Mouse (Mus musculus) CH12.LX (cell line): ENCODE measurements at regions not wholly inside any gene's neighbourhood (a gene's known extent, or its start where the extent isn't known, plus 50 kb on each side); places are given as distances from the start of the nearest gene placed in this dataset.

ENCODE experiments used
- DNase-seq: peaks from one replicate; pipeline ENCODE4 v3.0.0-alpha.2; 2013; ENCODE audit errors: extremely low read depth
- H3K27ac ChIP-seq: 2 replicates; pipeline ENCODE4 v1.5.1; 2012; ENCODE audit warnings: low read depth, mild to moderate bottlenecking, control low read depth, moderate library complexity; ENCODE audit not compliant: insufficient read depth
- H3K27me3 ChIP-seq: replicated peaks from 2 replicates; pipeline ENCODE3; 2012; ENCODE audit warnings: inconsistent platforms
- H3K36me3 ChIP-seq, 2 experiments: replicated peaks in 1 of 2; 2 replicates each; pipeline versions ENCODE3 to v1.6.1; 2012; ENCODE audit warnings: inconsistent platforms in 1 of 2, low read length in 1 of 2, mild to moderate bottlenecking in 1 of 2, mixed read lengths in 1 of 2, moderate library complexity in 1 of 2; ENCODE audit not compliant: control insufficient read depth in 1 of 2, insufficient read depth in 1 of 2
- H3K4me1 ChIP-seq, 2 experiments: 2 replicates each; pipeline ENCODE4 v1.6.1; 2012; ENCODE audit warnings: inconsistent platforms in 1 of 2, moderate library complexity in 1 of 2; ENCODE audit not compliant: insufficient read depth in 2 of 2, control insufficient read depth in 1 of 2
- H3K4me2 ChIP-seq: 2 replicates; pipeline ENCODE4 v1.6.1; 2012; ENCODE audit warnings: low read depth, mild to moderate bottlenecking, control low read depth; ENCODE audit not compliant: poor library complexity, insufficient read depth, severe bottlenecking
- H3K4me3 ChIP-seq, 3 experiments: fragments of 150-350 bp in 1 of 3; sonication (generic) in 1 of 3; replicated peaks in 1 of 3; 2 replicates each; pipeline versions ENCODE3 to v1.5.1; 2011 to 2012; ENCODE audit warnings: low read depth in 2 of 3, low read length in 2 of 3, mild to moderate bottlenecking in 2 of 3, moderate library complexity in 2 of 3, control low read depth in 1 of 3, improper control_type of control experiment in 1 of 3, inconsistent platforms in 1 of 3, mixed read lengths in 1 of 3; ENCODE audit not compliant: poor library complexity in 1 of 3
- H3K79me2 ChIP-seq: replicated peaks from 2 replicates; pipeline ENCODE4 v1.6.1; 2012; ENCODE audit warnings: mild to moderate bottlenecking, moderate library complexity; ENCODE audit not compliant: control insufficient read depth, poor library complexity, insufficient read depth, severe bottlenecking; ENCODE audit errors: extremely low read depth
- H3K9ac ChIP-seq: 2 replicates; pipeline ENCODE4 v1.6.1; 2012; ENCODE audit warnings: low read depth, mild to moderate bottlenecking, control low read depth, moderate library complexity; ENCODE audit not compliant: insufficient read depth
- H3K9me3 ChIP-seq: replicated peaks from 2 replicates; pipeline ENCODE3; 2012; ENCODE audit warnings: low read length, inconsistent platforms, mixed read lengths
- BHLHE40 ChIP-seq: IDR thresholded peaks from 2 replicates; pipeline ENCODE4 v1.6.1; 2011; ENCODE audit warnings: mild to moderate bottlenecking, low read depth, low read length, improper control_type of control experiment
- CHD1 ChIP-seq: IDR thresholded peaks from 2 replicates; pipeline ENCODE4 v1.6.1; 2012; ENCODE audit warnings: low read depth, low read length, improper control_type of control experiment, inconsistent platforms
- CHD2 ChIP-seq: IDR thresholded peaks from 2 replicates; pipeline ENCODE4 v1.6.1; 2011; ENCODE audit warnings: low read length, improper control_type of control experiment
- CTCF ChIP-seq, 2 experiments: IDR thresholded peaks in 1 of 2; conservative IDR thresholded peaks in 1 of 2; 2 replicates each; pipeline ENCODE4 v1.5.1; 2011 to 2012; ENCODE audit warnings: low read depth in 2 of 2, low read length in 2 of 2, improper control_type of control experiment in 1 of 2, inconsistent platforms in 1 of 2, mild to moderate bottlenecking in 1 of 2, moderate library complexity in 1 of 2
- ELF1 ChIP-seq: IDR thresholded peaks from 2 replicates; pipeline ENCODE4 v1.6.1; 2014; ENCODE audit warnings: low read depth, mild to moderate bottlenecking, inconsistent platforms, low read length, improper control_type of control experiment
- EP300 ChIP-seq: IDR thresholded peaks from 2 replicates; pipeline ENCODE4 v1.6.1; 2011; ENCODE audit warnings: low read length, improper control_type of control experiment
- GABPA ChIP-seq: IDR thresholded peaks from 2 replicates; pipeline ENCODE4 v1.6.1; 2012; ENCODE audit warnings: low read depth, low read length, improper control_type of control experiment, inconsistent platforms; ENCODE audit not compliant: insufficient replicate concordance
- HCFC1 ChIP-seq: IDR thresholded peaks from 2 replicates; pipeline ENCODE4 v1.6.1; 2012; ENCODE audit warnings: low read depth, mild to moderate bottlenecking, inconsistent platforms, low read length, improper control_type of control experiment
- IRF4 ChIP-seq: IDR thresholded peaks from 2 replicates; pipeline ENCODE4 v1.6.1; 2014; ENCODE audit warnings: low read depth, mild to moderate bottlenecking, inconsistent platforms, low read length, improper control_type of control experiment
- JUN ChIP-seq: IDR thresholded peaks from 2 replicates; pipeline ENCODE4 v1.6.1; 2011; ENCODE audit warnings: low read depth, mild to moderate bottlenecking, low read length, improper control_type of control experiment, moderate library complexity; ENCODE audit not compliant: insufficient read depth
- KAT2A ChIP-seq: IDR thresholded peaks from 2 replicates; pipeline ENCODE4 v1.6.1; 2012; ENCODE audit warnings: low read length, improper control_type of control experiment, inconsistent platforms; ENCODE audit not compliant: insufficient replicate concordance
- MAFK ChIP-seq: IDR thresholded peaks from 2 replicates; pipeline ENCODE4 v1.6.1; 2011; ENCODE audit warnings: low read length, improper control_type of control experiment; ENCODE audit not compliant: insufficient replicate concordance
- MAX ChIP-seq: IDR thresholded peaks from 2 replicates; pipeline ENCODE4 v1.6.1; 2011; ENCODE audit warnings: low read length, improper control_type of control experiment
- MAZ ChIP-seq: IDR thresholded peaks from 2 replicates; pipeline ENCODE4 v1.6.1; 2012; ENCODE audit warnings: low read depth, mild to moderate bottlenecking, inconsistent platforms, low read length, improper control_type of control experiment, moderate library complexity
- MEF2A ChIP-seq: IDR thresholded peaks from 2 replicates; pipeline ENCODE4 v1.6.1; 2014; ENCODE audit warnings: low read depth, mild to moderate bottlenecking, inconsistent platforms, low read length, improper control_type of control experiment, borderline replicate concordance
- MXI1 ChIP-seq: IDR thresholded peaks from 2 replicates; pipeline ENCODE4 v1.6.1; 2011; ENCODE audit warnings: mild to moderate bottlenecking, low read depth, low read length, improper control_type of control experiment
- MYC ChIP-seq: IDR thresholded peaks from 2 replicates; pipeline ENCODE4 v1.6.1; 2011; ENCODE audit warnings: low read depth, mild to moderate bottlenecking, improper control_type of control experiment, low read length
- NRF1 ChIP-seq: IDR thresholded peaks from 2 replicates; pipeline ENCODE4 v1.6.1; 2014; ENCODE audit warnings: low read depth, mild to moderate bottlenecking, inconsistent platforms, low read length, improper control_type of control experiment, moderate library complexity
- RCOR1 ChIP-seq: conservative IDR thresholded peaks from 2 replicates; pipeline ENCODE4 v1.6.1; 2012; ENCODE audit warnings: low read depth, mild to moderate bottlenecking, inconsistent platforms, low read length, improper control_type of control experiment
- SMC3 ChIP-seq: IDR thresholded peaks from 2 replicates; pipeline ENCODE4 v1.6.1; 2011; ENCODE audit warnings: low read depth, low read length, improper control_type of control experiment
- TBP ChIP-seq: conservative IDR thresholded peaks from 2 replicates; pipeline ENCODE4 v1.6.1; 2011; ENCODE audit warnings: low read depth, low read length, improper control_type of control experiment
- TCF12 ChIP-seq: IDR thresholded peaks from 2 replicates; pipeline ENCODE4 v1.6.1; 2014; ENCODE audit warnings: low read depth, mild to moderate bottlenecking, inconsistent platforms, low read length, improper control_type of control experiment
- UBTF ChIP-seq: IDR thresholded peaks from 2 replicates; pipeline ENCODE4 v1.6.1; 2012; ENCODE audit warnings: low read depth, mild to moderate bottlenecking, inconsistent platforms, low read length, improper control_type of control experiment, moderate library complexity
- USF2 ChIP-seq: conservative IDR thresholded peaks from 2 replicates; pipeline ENCODE4 v1.6.1; 2011; ENCODE audit warnings: low read depth, low read length, improper control_type of control experiment
- ZC3H11A ChIP-seq: IDR thresholded peaks from 2 replicates; pipeline ENCODE4 v1.6.1; 2012; ENCODE audit warnings: low read depth, mild to moderate bottlenecking, inconsistent platforms, low read length, improper control_type of control experiment
- ZKSCAN1 ChIP-seq: IDR thresholded peaks from 2 replicates; pipeline ENCODE4 v1.6.1; 2012; ENCODE audit warnings: low read depth, inconsistent platforms, low read length, improper control_type of control experiment, borderline replicate concordance
- ZMIZ1 ChIP-seq: IDR thresholded peaks from 2 replicates; pipeline ENCODE4 v1.6.1; 2012; ENCODE audit warnings: low read depth, mild to moderate bottlenecking, inconsistent platforms, low read length, improper control_type of control experiment
- dilution Hi-C: fragments of 300-500 bp; cut with MboI; formaldehyde crosslinking; loops from 2 replicates; pipeline ENCODE4 v1.14.3; 2020; ENCODE audit warnings: low sequenced_read_pairs; ENCODE audit not compliant: extremely low pct_unique_long_range_greater_than_20kb, extremely low pct_ligation_motif_present
- in situ Hi-C: fragments of 300-500 bp; cut with MboI; formaldehyde crosslinking; loops from 3 replicates; pipeline ENCODE4 v1.14.3; 2019; ENCODE audit warnings: low sequenced_read_pairs, low pct_ligation_motif_present, low pct_unique_long_range_greater_than_20kb, mixed read lengths

GRCm38 (mm10) chr9:90999178-90999577 lies 363.0 kb upstream of the Zic4 start:
- Histone ChIP-seq H3K4me3 (no peak overlapping the region), H3K27me3 (no peaks in the 10 kb centered on the region), H3K27ac (no peak overlapping the region), H3K36me3 (no peaks in the 10 kb centered on the region), H3K9me3 (no peaks in the 10 kb centered on the region), H3K9ac (no peak overlapping the region), H3K79me2 (no peaks in the 10 kb centered on the region), H3K4me2 (no peak overlapping the region), H3K4me1 (no peaks in the 10 kb centered on the region)
- dilution Hi-C loops (no loop called here), in situ Hi-C loops (no loop called here)
- no peak for TF ChIP-seq RCOR1
- no peak for TF ChIP-seq JUN
- TF ChIP-seq MAFK, result peak; percentile 81
- no peak for TF ChIP-seq HCFC1
- DNase-seq, result no peak

- Histone ChIP-seq H3K9me3 (no peaks in the 10 kb centered on the region), H3K79me2 (no peaks in the 10 kb centered on the region), H3K36me3 (no peaks in the 10 kb centered on the region), H3K4me3 (no peak overlapping the region), H3K27ac (no peak overlapping the region), H3K4me2 (no peak overlapping the region), H3K27me3 (no peaks in the 10 kb centered on the region), H3K9ac (no peak overlapping the region), H3K4me1 (no peaks in the 10 kb centered on the region)
- no peak for TF ChIP-seq MEF2A
- no peak for TF ChIP-seq MYC
- no peak for TF ChIP-seq MXI1
- no peak for TF ChIP-seq NRF1
- TF ChIP-seq MAZ, result no peak
- TF ChIP-seq BHLHE40, result no peak
- TF ChIP-seq ZC3H11A, result no peak
- no peak for TF ChIP-seq SMC3
- no peak for TF ChIP-seq TBP
- no peak for TF ChIP-seq UBTF
- TF ChIP-seq GABPA, result no peak
- dilution Hi-C loops (no loop called here), in situ Hi-C loops (no loop called here)
- no peak for DNase-seq
Measured at GRCm38 (mm10) chr9:91004214-91004613, 358.0 kb upstream of the Zic4 start.

- DNase-seq, result no peak
- Histone ChIP-seq H3K4me2 (no peak overlapping the region), H3K27me3 (no peaks in the 10 kb centered on the region), H3K36me3 (no peaks in the 10 kb centered on the region), H3K4me1 (no peaks in the 10 kb centered on the region), H3K79me2 (no peaks in the 10 kb centered on the region), H3K9me3 (no peaks in the 10 kb centered on the region), H3K9ac (no peak overlapping the region), H3K4me3 (no peak overlapping the region), H3K27ac (no peak overlapping the region)
- in situ Hi-C loops, result no loop called here
- dilution Hi-C loops, result no loop called here
- TF ChIP-seq ZMIZ1, result no peak
- no peak for TF ChIP-seq MAFK
- TF ChIP-seq EP300, result no peak
- no peak for TF ChIP-seq CHD2
- TF ChIP-seq KAT2A, result no peak
- no peak for TF ChIP-seq IRF4
- TF ChIP-seq TBP, result no peak
- TF ChIP-seq JUN, result no peak
- TF ChIP-seq MEF2A, result no peak
- no peak for TF ChIP-seq USF2
- TF ChIP-seq CTCF (conservative IDR thresholded peaks at IDR 0.05 in 1 of 2, IDR thresholded peaks at IDR 0.05 in 1 of 2; ENCODE audit: low read depth in 2 of 2, low read length in 2 of 2), result no peak
- no peak for TF ChIP-seq ZKSCAN1
- TF ChIP-seq MAX, result no peak
- TF ChIP-seq CHD1, result no peak
- TF ChIP-seq RCOR1, result no peak
- TF ChIP-seq ELF1, result no peak
- TF ChIP-seq ZC3H11A, result no peak
- TF ChIP-seq TCF12, result no peak
Measured at GRCm38 (mm10) chr9:91040546-91040945, 321.7 kb upstream of the Zic4 start.
